Mouse (Mus musculus) left cerebral cortex, postnatal 10 days (tissue): ENCODE measurements around the gene Cox16. TPM values are rescaled to one million over a fixed set of nuclear protein-coding genes. Genes with fewer than 3 reads are reported as not detected.
A peak's percentile ranks its signal among the peaks of the same experiment; 100 is the strongest.

Experiments
- DNase-seq, 2 experiments: peaks; one replicate each; pipeline ENCODE4 v3.0.0; 2021 to 2022; ENCODE audit warnings: low spot score in 2 of 2, mixed read lengths in 1 of 2; ENCODE audit errors: extremely low spot score in 1 of 2
- intact Hi-C: fragments of 180-260 bp; cut with DNase I; formaldehyde crosslinking; loops from one replicate; pipeline ENCODE4 v1.15.1; 2025
- total RNA-seq, 2 experiments: library from RNA; stranded (reverse); gene quantifications; 2 replicates each; pipeline ENCODE4 v1.2.3; 2021

Cox16 gene
- total RNA-seq, 2 experiments from 2014 or later: 35.9 to 42.5 TPM

- intact Hi-C loops: loop anchor here (5.0 kb wide), 2 partner anchors 105 to 125 kb away; no protein-coding TSS in a partner anchor
- DNase-seq: peak; percentile 60 to 76
These were observed 152.7 kb downstream of the Cox16 start for GRCm38 (mm10) chr12:81331937-81332874.

- intact Hi-C loops: loop anchor here (5.0 kb wide), 2 partner anchors 104 to 124 kb away; no protein-coding TSS in a partner anchor
These were observed 153.8 kb downstream of the Cox16 start for GRCm38 (mm10) chr12:81331046-81331638.

GRCm38 (mm10) chr12:81324991-81325390 lies 159.9 kb downstream of the Cox16 start:
- no peak for DNase-seq
- intact Hi-C loops: no loop called here

More at GRCm38 (mm10) chr12:81331046-81331638, 153.8 kb downstream of the Cox16 start:
- DNase-seq: no peak

GRCm38 (mm10) chr12:81324116-81324515 lies 160.8 kb downstream of the Cox16 start:
- DNase-seq: peak in 1 of 2 experiments; percentile 40
- intact Hi-C loops: no loop called here

GRCm38 (mm10) chr12:81321021-81321420 lies 163.9 kb downstream of the Cox16 start:
- no peak for DNase-seq
- intact Hi-C loops: no loop called here

- DNase-seq: no peak
- intact Hi-C loops: no loop called here
These were observed 167.1 kb downstream of the Cox16 start for GRCm38 (mm10) chr12:81317811-81318210.

GRCm38 (mm10) chr12:81315953-81316352 lies 169.0 kb downstream of the Cox16 start:
- no peak for DNase-seq
- intact Hi-C loops: no loop called here

Other genes with a start within 250 kb of the Cox16 start
- 10 to 100 TPM; 37.5 to 40.7 TPM for gene Slc8a3, start 151.9 kb downstream of the Cox16 start, total RNA-seq
- 1 to 10 TPM; 1.2 TPM for gene Gm4787, start 105.7 kb downstream of the Cox16 start, total RNA-seq
- 1 to 10 TPM; 2.3 to 3.1 TPM for gene Adam4, start 63.2 kb downstream of the Cox16 start, total RNA-seq
- 10 to 100 TPM; 36.1 to 39.1 TPM for gene Gm20498, start 47.8 kb upstream of the Cox16 start, total RNA-seq
- gene Synj2bp, start 47.8 kb upstream of the Cox16 start, total RNA-seq: 10 to 100 TPM; 17.9 to 21.9 TPM
- under 1 TPM; 0.30 TPM for gene Adam21, start 83.3 kb upstream of the Cox16 start, total RNA-seq
- 10 to 100 TPM; 22.1 to 24.9 TPM for gene Med6, start 109.9 kb upstream of the Cox16 start, total RNA-seq
- gene Ttc9, start 146.1 kb upstream of the Cox16 start, total RNA-seq: 10 to 100 TPM; 76.7 to 78.7 TPM